Mouse (Mus musculus): ENCODE results near the gene Nphs2. TPM values are rescaled to one million over a fixed set of nuclear protein-coding genes. Genes with fewer than 3 reads are reported as not detected.

The Nphs2 gene
- total RNA-seq, 1 experiment from 2014 or later, result 0.23 TPM

DNA sequence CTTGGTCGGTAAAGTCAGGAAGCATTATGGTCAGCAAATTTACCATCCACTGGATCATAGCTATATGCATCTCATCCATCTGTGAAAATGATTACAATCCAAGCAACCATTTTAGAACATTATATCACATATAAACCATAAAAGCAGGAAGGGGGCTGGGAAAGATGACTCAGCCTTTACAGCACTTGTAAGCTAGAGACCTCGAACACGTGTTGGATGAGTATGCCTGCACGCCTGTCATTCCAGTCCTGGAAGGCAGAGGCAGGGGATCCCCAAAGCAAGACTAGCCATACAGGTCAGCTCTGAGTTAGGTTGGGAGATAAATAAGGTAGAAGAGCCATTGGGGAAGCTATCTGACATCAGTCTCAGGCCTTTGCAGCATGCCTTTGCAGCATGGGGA lies 38.5 kb downstream of the Nphs2 start:
- ATAC-seq (ENCODE audit: extremely low read depth, insufficient number of reproducible peaks, low FRiP score, poor library complexity, severe bottlenecking), result no peak

GRCm38 (mm10) chr1:156350441-156350840 lies 39.9 kb downstream of the Nphs2 start:
- ATAC-seq (ENCODE audit: extremely low read depth, insufficient number of reproducible peaks, low FRiP score, poor library complexity, severe bottlenecking), result no peak

GRCm38 (mm10) chr1:156352466-156352865 lies 41.9 kb downstream of the Nphs2 start:
- no peak for ATAC-seq (ENCODE audit: extremely low read depth, insufficient number of reproducible peaks, low FRiP score, poor library complexity, severe bottlenecking)

GRCm38 (mm10) chr1:156365740-156366139 lies 55.2 kb downstream of the Nphs2 start, which contains the start of gene Gm2000:
Gene Gm2000 (plus strand): TSS chr1:156366040.
- no peak for ATAC-seq (ENCODE audit: extremely low read depth, insufficient number of reproducible peaks, low FRiP score, poor library complexity, severe bottlenecking)

Other genes with a start within 250 kb of the Nphs2 start
- gene Fam163a, start 105.7 kb upstream of the Nphs2 start, total RNA-seq (2017), result not detected in 2 replicates
- 0.23 TPM in 1 of 2 replicates, not detected in the other for gene Tdrd5, start 7.1 kb upstream of the Nphs2 start, total RNA-seq (2017)
- 984 and 1,239 TPM in 2 replicates for gene Gm2000, start 55.3 kb downstream of the Nphs2 start, total RNA-seq (2017)
- gene Axdnd1, start 110.4 kb downstream of the Nphs2 start, total RNA-seq (2017), result 1.2 and 1.7 TPM in 2 replicates
- 80.2 and 105 TPM in 2 replicates for gene Soat1, start 163.6 kb downstream of the Nphs2 start, total RNA-seq (2017)
- gene Gm10031, start 213.3 kb downstream of the Nphs2 start, total RNA-seq (2017), result 10.1 and 10.4 TPM in 2 replicates
- gene Abl2, start 248.1 kb downstream of the Nphs2 start, total RNA-seq (2017), result 25.8 and 28.6 TPM in 2 replicates

All from neutrophil, adult 5-6 weeks (primary cell).